Mouse (Mus musculus): ENCODE measurements around the gene CN725425. TPM values are rescaled to one million over a fixed set of nuclear protein-coding genes. Genes with fewer than 3 reads are reported as not detected.

Gene CN725425
- polyA plus RNA-seq (2015; fragmentation: Nextera tagmentation; extraction: Ambion mirVana) = not detected in 2 replicates

DNA sequence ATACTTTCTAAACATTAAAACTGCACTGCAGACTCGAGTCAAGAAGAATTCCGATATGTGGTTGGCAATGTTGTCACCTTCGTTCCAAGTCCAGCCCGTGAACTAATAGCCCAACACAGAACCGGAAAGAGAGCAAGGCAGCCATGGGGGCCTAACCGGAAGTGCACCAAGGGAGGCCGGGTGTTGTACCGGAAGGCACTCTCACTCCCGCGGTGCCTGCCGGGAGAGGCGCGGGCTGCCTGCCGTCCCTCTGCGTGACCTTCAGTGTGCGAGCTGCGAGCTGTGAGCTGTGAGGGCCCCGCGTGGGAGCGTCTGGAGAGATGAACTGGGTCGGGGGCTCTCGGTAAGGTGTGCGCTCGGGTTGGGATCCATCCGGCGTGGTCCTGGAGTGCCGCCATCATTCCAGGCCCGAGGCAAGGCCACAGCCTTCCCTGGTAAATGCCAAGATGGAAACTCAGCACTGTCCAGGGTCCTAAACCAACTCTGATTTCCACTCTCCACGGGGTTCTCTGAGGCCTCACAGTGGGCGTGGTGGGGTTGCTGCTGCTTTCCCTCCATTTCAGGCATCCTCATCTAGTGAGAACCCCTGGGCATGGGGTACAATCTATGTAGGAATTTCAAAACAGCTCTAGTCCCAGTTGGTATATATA is at the start of gene CN725425:
Gene CN725425, plus strand, starts transcription at position 239 of the 650 bp plus-strand sequence.

DNA sequence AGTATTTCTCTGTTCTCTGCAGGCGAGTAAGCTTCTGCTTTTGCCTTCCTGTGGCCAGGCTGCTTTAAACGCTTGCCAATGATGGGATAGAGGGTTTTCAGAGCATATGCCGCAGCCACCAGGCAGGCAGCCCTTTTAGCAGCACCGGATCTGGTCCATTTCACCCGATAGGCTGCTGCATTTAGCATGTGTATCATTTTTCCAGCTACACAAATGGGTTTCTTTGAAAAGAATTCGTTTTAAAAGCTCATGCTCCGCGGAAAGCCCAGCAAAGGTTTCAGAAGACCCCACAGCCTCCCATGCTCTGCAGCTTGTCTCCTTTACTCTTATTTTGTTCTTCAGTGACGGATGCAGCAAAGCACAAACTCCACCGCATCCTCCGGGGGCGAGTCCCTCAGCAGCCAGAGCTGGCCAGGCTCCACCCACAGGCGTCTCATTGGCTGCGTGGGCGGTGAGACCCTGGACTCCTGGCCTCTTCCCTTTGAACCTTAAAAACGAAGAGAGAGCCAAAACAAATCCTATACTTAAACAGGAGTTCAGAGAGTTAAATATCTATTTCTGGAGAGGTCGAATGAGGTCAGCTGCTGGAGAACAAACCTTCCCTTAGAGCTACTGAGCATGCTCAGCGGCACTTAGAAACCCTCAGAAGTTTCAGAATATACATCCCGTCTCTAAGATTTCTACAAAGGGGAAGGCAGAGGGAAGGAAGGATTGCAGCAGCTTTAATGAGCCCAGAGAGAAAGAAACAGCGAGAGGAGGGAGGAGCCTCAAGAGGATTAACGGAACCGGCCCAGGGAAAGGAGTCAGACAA is 7.7 kb upstream of the CN725425 start, which contains the start of gene Abcd2:
Gene Abcd2, minus strand, starts transcription at position 388 of the 811 bp plus-strand sequence.

Other genes starting within 250 kb of the CN725425 start
- 1.7 and 1.9 TPM in 2 replicates for gene Kif21a, start 149.5 kb upstream of the CN725425 start, polyA plus RNA-seq (2015; fragmentation: Nextera tagmentation; extraction: Ambion mirVana)
- 6.0 and 23.5 TPM in 2 replicates for gene Abcd2, start 7.7 kb upstream of the CN725425 start, polyA plus RNA-seq (2015; fragmentation: Nextera tagmentation; extraction: Ambion mirVana)

Measured in skeletal muscle tissue, postnatal 0 days (tissue).